Mouse (Mus musculus) midbrain, postnatal 0 days (tissue): ENCODE measurements around the gene Ppl. TPM values are rescaled to one million over a fixed set of nuclear protein-coding genes. Genes with fewer than 3 reads are reported as not detected.
A peak's percentile ranks its signal among the peaks of the same experiment; 100 is the strongest.

Experiments
- ATAC-seq: fragments of 200-750 bp; cut with Nextera tagmentation; 2 replicates; pipeline ENCODE4 v1.8.0; 2017; ENCODE audit warnings: moderate number of reproducible peaks, mild to moderate bottlenecking, moderate TSS enrichment, moderate library complexity; ENCODE audit not compliant: low FRiP score
- DNase-seq: peaks from one replicate; pipeline ENCODE4 v3.0.0-alpha.2; 2015; ENCODE audit warnings: low spot score
- H3K27ac ChIP-seq: fragments of 300-500 bp; sonication (generic); 2 replicates; pipeline ENCODE4 v1.5.1; 2014; ENCODE audit warnings: low read depth, mild to moderate bottlenecking, low read length, mixed read lengths
- H3K27me3 ChIP-seq: fragments of 300-500 bp; sonication (generic); 2 replicates; pipeline ENCODE4 v1.6.1; 2014; ENCODE audit warnings: low read length, control low read depth, mixed read lengths; ENCODE audit not compliant: insufficient read depth
- H3K36me3 ChIP-seq: fragments of 300-500 bp; sonication (generic); 2 replicates; pipeline ENCODE4 v1.6.1; 2014; ENCODE audit warnings: low read length, control low read depth, mixed read lengths; ENCODE audit not compliant: insufficient read depth
- H3K4me1 ChIP-seq: fragments of 300-500 bp; sonication (generic); 2 replicates; pipeline ENCODE4 v1.6.1; 2014; ENCODE audit warnings: mild to moderate bottlenecking, control low read depth, antibody characterized with exemption, low read length, mixed read lengths; ENCODE audit not compliant: insufficient read depth
- H3K4me2 ChIP-seq: fragments of 300-500 bp; sonication (generic); 2 replicates; pipeline ENCODE4 v1.6.1; 2014; ENCODE audit warnings: low read depth, mild to moderate bottlenecking, low read length, mixed read lengths; ENCODE audit not compliant: poor library complexity, severe bottlenecking
- H3K4me3 ChIP-seq: fragments of 300-500 bp; sonication (generic); 2 replicates; pipeline ENCODE4 v1.5.1; 2014; ENCODE audit warnings: low read depth, mild to moderate bottlenecking, low read length, moderate library complexity
- H3K9ac ChIP-seq: fragments of 300-500 bp; sonication (generic); replicated peaks from 2 replicates; pipeline ENCODE4 v1.6.1; 2014; ENCODE audit warnings: mild to moderate bottlenecking, low read length, moderate library complexity, mixed read lengths; ENCODE audit not compliant: poor library complexity, severe bottlenecking
- H3K9me3 ChIP-seq: fragments of 300-500 bp; sonication (generic); 2 replicates; pipeline ENCODE4 v1.6.1; 2016; ENCODE audit warnings: low read length, control low read depth
- CTCF ChIP-seq: IDR thresholded peaks from 2 replicates; pipeline ENCODE4 v1.5.1; 2016; ENCODE audit warnings: antibody characterized with exemption, mild to moderate bottlenecking
- WGBS: fragments of 180-500 bp; shearing (Covaris S2); extraction: QIAGEN DNeasy Blood & Tissue Kit; methylation state at CpG from one replicate; pipeline ENCODE4 v1.1.7; 2014; 5-methylcytosine and 5-hydroxymethylcytosine counted together
- polyA plus RNA-seq: library from polyadenylated mRNA; unstranded; fragments of >200 nt; fragmentation: Nextera tagmentation; extraction: Ambion mirVana; gene quantifications from 2 replicates; pipeline ENCODE4 v1.2.1, GENCODE M21; 2015
- total RNA-seq: library from RNA; depleted of rRNA; stranded (reverse); fragments of >200 nt; gene quantifications from 2 replicates; pipeline ENCODE4 v1.2.3, GENCODE M21; 2014

Ppl gene
- total and polyA plus RNA-seq, 2 experiments from 2014 or later: 0.10 to 0.88 TPM

- no peak overlapping the region for H3K4me2 ChIP-seq
- 76% methylated on average over 14 of the region's 14 CpGs for WGBS
- no peaks in the 10 kb centered on the region for H3K4me1 ChIP-seq
- H3K27ac ChIP-seq: no peak overlapping the region
- no peak overlapping the region for H3K4me3 ChIP-seq
- no peak for TF ChIP-seq CTCF
- no peaks in the 10 kb centered on the region for H3K9me3 ChIP-seq
- ATAC-seq: no peak
- no peaks in the 10 kb centered on the region for H3K36me3 ChIP-seq
- peak; percentile 10 for DNase-seq
- peaks cover 45% of the 10 kb centered on the region for H3K27me3 ChIP-seq
- H3K9ac ChIP-seq: no peak overlapping the region
Measured at GRCm38 (mm10) chr16:5134623-5135330, 2.6 kb upstream of the Ppl start.

GRCm38 (mm10) chr16:5131251-5131922 lies 834 bp downstream of the Ppl start:
- Histone ChIP-seq H3K27me3 (peaks cover 52% of the 10 kb centered on the region), H3K36me3 (no peaks in the 10 kb centered on the region), H3K27ac (no peak overlapping the region), H3K9me3 (no peaks in the 10 kb centered on the region), H3K9ac (no peak overlapping the region), H3K4me2 (no peak overlapping the region), H3K4me3 (peak overlapping the region; percentile 32; the same call in 1 of the 2 replicates), H3K4me1 (no peaks in the 10 kb centered on the region)
- 3% methylated on average over 25 of the region's 25 CpGs for WGBS
- TF ChIP-seq CTCF: no peak
- DNase-seq (no peak), ATAC-seq (no peak)

GRCm38 (mm10) chr16:5130766-5131165 lies 1.5 kb downstream of the Ppl start:
- no peaks in the 10 kb centered on the region for H3K36me3 ChIP-seq
- H3K4me1 ChIP-seq: no peaks in the 10 kb centered on the region
- TF ChIP-seq CTCF: no peak
- H3K9ac ChIP-seq: no peak overlapping the region
- no peaks in the 10 kb centered on the region for H3K9me3 ChIP-seq
- ATAC-seq: no peak
- no peak overlapping the region for H3K27ac ChIP-seq
- no peak overlapping the region for H3K4me3 ChIP-seq
- DNase-seq: peak; percentile 17
- H3K27me3 ChIP-seq: peaks cover 52% of the 10 kb centered on the region
- no peak overlapping the region for H3K4me2 ChIP-seq
- WGBS: 19% methylated on average over 4 of the region's 4 CpGs

- H3K27ac ChIP-seq: no peak overlapping the region
- no peaks in the 10 kb centered on the region for H3K36me3 ChIP-seq
- 29% methylated on average over 2 of the region's 2 CpGs for WGBS
- no peaks in the 10 kb centered on the region for H3K4me1 ChIP-seq
- no peaks in the 10 kb centered on the region for H3K9me3 ChIP-seq
- no peak overlapping the region for H3K4me2 ChIP-seq
- no peak for TF ChIP-seq CTCF
- no peak overlapping the region for H3K9ac ChIP-seq
- H3K27me3 ChIP-seq: peaks cover 52% of the 10 kb centered on the region
- no peak overlapping the region for H3K4me3 ChIP-seq
- no peak for DNase-seq
- no peak for ATAC-seq
Measured at GRCm38 (mm10) chr16:5130196-5130595, 2.0 kb downstream of the Ppl start.

GRCm38 (mm10) chr16:5123476-5123875 lies 8.7 kb downstream of the Ppl start:
- WGBS: 82% methylated on average over 6 of the region's 6 CpGs
- Histone ChIP-seq H3K4me2 (no peak overlapping the region), H3K9ac (no peak overlapping the region), H3K4me1 (no peaks in the 10 kb centered on the region), H3K36me3 (no peaks in the 10 kb centered on the region), H3K27ac (no peak overlapping the region), H3K9me3 (no peaks in the 10 kb centered on the region), H3K27me3 (no peaks in the 10 kb centered on the region; the same call in 1 of the 2 replicates), H3K4me3 (no peak overlapping the region)
- ATAC-seq (no peak), DNase-seq (no peak)
- TF ChIP-seq CTCF: no peak

GRCm38 (mm10) chr16:5119845-5120244 lies 12.4 kb downstream of the Ppl start:
- ATAC-seq: no peak

More at GRCm38 (mm10) chr16:5119845-5120244, 12.4 kb downstream of the Ppl start:
- Histone ChIP-seq H3K9me3 (no peaks in the 10 kb centered on the region), H3K4me2 (no peak overlapping the region), H3K27ac (no peak overlapping the region), H3K9ac (no peak overlapping the region), H3K27me3 (no peaks in the 10 kb centered on the region), H3K4me1 (no peaks in the 10 kb centered on the region), H3K36me3 (no peaks in the 10 kb centered on the region), H3K4me3 (no peak overlapping the region)
- no peak for DNase-seq
- WGBS: 79% methylated on average over 4 of the region's 4 CpGs
- TF ChIP-seq CTCF: no peak
